Mouse (Mus musculus) MEL (cell line): ENCODE data around the gene Tuba3b.

Experiments
- CTCF ChIP-seq, 3 experiments: IDR thresholded peaks in 2 of 3; conservative IDR thresholded peaks in 1 of 3; 2 replicates each; pipeline ENCODE4 v1.5.1; 2011 to 2012; ENCODE audit warnings: low read length in 3 of 3, low read depth in 2 of 3, mild to moderate bottlenecking in 2 of 3, improper control_type of control experiment in 1 of 3, inconsistent platforms in 1 of 3, mixed read lengths in 1 of 3, moderate library complexity in 1 of 3; ENCODE audit not compliant: control insufficient read depth in 1 of 3, insufficient read depth in 1 of 3, poor library complexity in 1 of 3, severe bottlenecking in 1 of 3
- EP300 ChIP-seq, 2 experiments: IDR thresholded peaks; 2 replicates each; pipeline ENCODE4 v1.6.1; 2011; ENCODE audit warnings: improper control_type of control experiment in 2 of 2, low read length in 2 of 2, low read depth in 1 of 2, mild to moderate bottlenecking in 1 of 2
- POLR2A ChIP-seq, 2 experiments: IDR thresholded peaks; 2 replicates each; pipeline ENCODE4 v1.6.1; 2011 to 2012; ENCODE audit warnings: low read length in 2 of 2, mild to moderate bottlenecking in 2 of 2, control low read depth in 1 of 2, improper control_type of control experiment in 1 of 2, low read depth in 1 of 2, moderate library complexity in 1 of 2; ENCODE audit not compliant: control insufficient read depth in 1 of 2, insufficient read depth in 1 of 2, poor library complexity in 1 of 2
- RAD21 ChIP-seq: IDR thresholded peaks from 2 replicates; pipeline ENCODE4 v1.6.1; 2011; ENCODE audit warnings: mild to moderate bottlenecking, low read depth, low read length, improper control_type of control experiment
- TBP ChIP-seq: IDR thresholded peaks from 2 replicates; pipeline ENCODE4 v1.8.0; 2011; ENCODE audit warnings: low read depth, low read length, improper control_type of control experiment
- ZC3H11A ChIP-seq: IDR thresholded peaks from 2 replicates; pipeline ENCODE4 v1.6.1; 2012; ENCODE audit warnings: low read depth, mild to moderate bottlenecking, inconsistent platforms, low read length, improper control_type of control experiment

DNA sequence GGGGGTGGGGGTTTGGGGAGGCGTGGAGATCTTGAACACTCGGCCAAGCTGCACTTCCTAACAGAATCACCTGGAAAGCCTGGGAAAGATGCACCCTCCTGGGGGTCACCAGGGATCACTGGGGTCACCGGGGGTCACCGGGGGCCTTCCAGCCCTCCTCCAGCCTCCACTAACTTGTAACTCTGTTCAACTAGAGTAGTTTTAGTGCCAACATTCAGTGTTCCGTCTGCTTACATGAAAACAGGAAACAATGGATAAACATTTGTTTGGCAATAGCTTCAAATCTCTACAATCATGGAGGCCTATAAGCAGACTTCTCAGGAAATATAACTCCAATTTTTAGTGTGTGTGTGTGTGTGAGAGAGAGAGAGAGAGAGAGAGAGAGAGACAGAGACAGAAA lies 37.4 kb downstream of the Tuba3b start:
- TF ChIP-seq ZC3H11A (no peak), RAD21 (no peak), EP300 (IDR thresholded peaks at IDR 0.05; ENCODE audit: low read depth in 1 of 2, low read length in 2 of 2) (no peak), CTCF (IDR thresholded peaks at IDR 0.05 in 2 of 3, conservative IDR thresholded peaks at IDR 0.05 in 1 of 3; ENCODE audit: control insufficient read depth in 1 of 3, insufficient read depth in 1 of 3, low read depth in 2 of 3, low read length in 3 of 3, poor library complexity in 1 of 3, severe bottlenecking in 1 of 3) (no peak), POLR2A (IDR thresholded peaks at IDR 0.05; ENCODE audit: control insufficient read depth in 1 of 2, insufficient read depth in 1 of 2, low read depth in 1 of 2, low read length in 2 of 2, poor library complexity in 1 of 2) (no peak), TBP (no peak)
